Mouse (Mus musculus) CH12.LX (cell line): ENCODE measurements around the gene Aff3.

ENCODE experiments used
- CHD1 ChIP-seq: IDR thresholded peaks from 2 replicates; pipeline ENCODE4 v1.6.1; 2012; ENCODE audit warnings: low read depth, low read length, improper control_type of control experiment, inconsistent platforms
- CTCF ChIP-seq, 2 experiments: IDR thresholded peaks in 1 of 2; conservative IDR thresholded peaks in 1 of 2; 2 replicates each; pipeline ENCODE4 v1.5.1; 2011 to 2012; ENCODE audit warnings: low read depth in 2 of 2, low read length in 2 of 2, improper control_type of control experiment in 1 of 2, inconsistent platforms in 1 of 2, mild to moderate bottlenecking in 1 of 2, moderate library complexity in 1 of 2
- ETS1 ChIP-seq: conservative IDR thresholded peaks from 2 replicates; pipeline ENCODE4 v1.6.1; 2012; ENCODE audit warnings: low read depth, mild to moderate bottlenecking, inconsistent platforms, low read length, improper control_type of control experiment, moderate library complexity
- IRF4 ChIP-seq: IDR thresholded peaks from 2 replicates; pipeline ENCODE4 v1.6.1; 2014; ENCODE audit warnings: low read depth, mild to moderate bottlenecking, inconsistent platforms, low read length, improper control_type of control experiment
- JUN ChIP-seq: IDR thresholded peaks from 2 replicates; pipeline ENCODE4 v1.6.1; 2011; ENCODE audit warnings: low read depth, mild to moderate bottlenecking, low read length, improper control_type of control experiment, moderate library complexity; ENCODE audit not compliant: insufficient read depth
- MAFK ChIP-seq: IDR thresholded peaks from 2 replicates; pipeline ENCODE4 v1.6.1; 2011; ENCODE audit warnings: low read length, improper control_type of control experiment; ENCODE audit not compliant: insufficient replicate concordance
- MAX ChIP-seq: IDR thresholded peaks from 2 replicates; pipeline ENCODE4 v1.6.1; 2011; ENCODE audit warnings: low read length, improper control_type of control experiment
- MEF2A ChIP-seq: IDR thresholded peaks from 2 replicates; pipeline ENCODE4 v1.6.1; 2014; ENCODE audit warnings: low read depth, mild to moderate bottlenecking, inconsistent platforms, low read length, improper control_type of control experiment, borderline replicate concordance
- POLR2A ChIP-seq: IDR thresholded peaks from 2 replicates; pipeline ENCODE4 v1.6.1; 2011; ENCODE audit warnings: low read depth, mild to moderate bottlenecking, improper control_type of control experiment, low read length
- POLR2AphosphoS2 ChIP-seq: IDR thresholded peaks from 2 replicates; pipeline ENCODE4 v1.6.1; 2011; ENCODE audit warnings: low read depth, low read length, improper control_type of control experiment
- TBP ChIP-seq: conservative IDR thresholded peaks from 2 replicates; pipeline ENCODE4 v1.6.1; 2011; ENCODE audit warnings: low read depth, low read length, improper control_type of control experiment
- USF1 ChIP-seq: IDR thresholded peaks from 2 replicates; pipeline ENCODE4 v1.6.1; 2014; ENCODE audit warnings: low read depth, mild to moderate bottlenecking, inconsistent platforms, low read length, improper control_type of control experiment

DNA sequence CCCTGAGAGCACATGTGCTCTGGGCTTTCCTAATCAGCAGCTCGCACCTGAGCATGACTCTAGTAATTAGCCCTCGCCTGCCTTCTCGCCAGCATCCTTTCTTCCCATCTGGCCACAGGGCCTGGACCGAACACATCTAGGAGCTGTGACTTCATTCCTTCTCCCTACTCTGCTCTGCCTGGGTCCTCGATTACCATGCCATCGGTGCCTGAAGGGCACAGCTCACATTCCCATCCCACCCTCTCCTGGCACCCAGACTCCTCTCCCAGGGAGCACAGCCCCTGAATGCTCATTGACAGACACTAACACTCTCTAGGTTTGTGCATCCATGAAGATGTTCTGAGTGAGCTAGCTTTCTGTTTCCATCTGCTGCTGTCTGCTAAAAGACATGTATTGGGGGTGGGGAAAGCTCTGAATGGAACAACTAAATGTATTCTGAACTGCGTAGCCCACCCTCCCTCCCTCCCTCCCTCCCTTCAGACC is 99.4 kb downstream of the Aff3 start:
- TF ChIP-seq ETS1 (no peak), CTCF (conservative IDR thresholded peaks at IDR 0.05 in 1 of 2, IDR thresholded peaks at IDR 0.05 in 1 of 2; ENCODE audit: low read depth in 2 of 2, low read length in 2 of 2) (no peak), POLR2A (no peak), TBP (no peak), CHD1 (no peak), MAX (no peak), MAFK (no peak), USF1 (no peak), POLR2AphosphoS2 (no peak), MEF2A (no peak), IRF4 (no peak), JUN (no peak)
